Mouse (Mus musculus) kidney, adult 9 months (tissue): ENCODE measurements around the gene Btbd16.

Source experiments
- DNase-seq: peaks from one replicate; pipeline ENCODE4 v3.0.0; 2022

The Btbd16 gene

GRCm38 (mm10) chr7:130866640-130867039 lies 92.8 kb downstream of the Btbd16 start:
- no peak for DNase-seq

GRCm38 (mm10) chr7:130867256-130867655 lies 93.4 kb downstream of the Btbd16 start:
- DNase-seq: no peak
